Mouse (Mus musculus): ENCODE measurements around the gene Ice2.

DNA sequence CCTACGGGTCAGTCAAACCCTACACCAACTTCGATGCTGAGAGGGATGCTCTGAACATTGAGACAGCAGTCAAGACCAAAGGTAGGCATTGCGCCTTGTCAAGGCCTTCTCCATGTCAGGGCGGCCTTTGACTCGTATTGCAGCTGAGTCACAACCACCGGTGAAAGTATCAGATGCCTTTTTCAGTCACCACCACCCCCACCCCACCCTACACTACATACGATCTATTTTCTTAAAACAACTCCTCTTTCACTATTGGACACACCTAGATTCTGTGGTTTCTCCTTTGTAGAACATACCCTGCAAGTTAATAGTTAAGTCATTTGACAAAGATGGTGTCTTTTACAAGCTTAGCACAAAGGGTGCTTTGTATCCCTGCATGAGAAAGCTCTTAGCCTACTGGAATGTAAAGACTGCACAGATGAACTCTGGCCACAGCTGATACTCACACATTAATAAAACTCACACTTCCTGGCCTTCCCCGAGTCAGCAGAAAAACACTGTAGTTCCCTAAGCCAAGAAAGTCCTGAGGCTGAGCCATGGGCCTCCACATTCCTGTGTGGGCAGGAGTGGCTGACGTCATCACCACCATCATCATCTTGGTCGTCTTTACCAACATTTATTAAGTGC lies 69.7 kb downstream of the Ice2 start:
- no peak for TF ChIP-seq GATA1 (IDR thresholded peaks at IDR 0.05; ENCODE audit: borderline replicate concordance, low read length)
- no peak for TF ChIP-seq CTCF (IDR thresholded peaks at IDR 0.05; ENCODE audit: low read depth, low read length)
- no peak for TF ChIP-seq TAL1 (conservative IDR thresholded peaks at IDR 0.05; ENCODE audit: low read depth, low read length)
- TF ChIP-seq GATA2 (IDR thresholded peaks at IDR 0.05; ENCODE audit: borderline replicate concordance, low read depth, low read length): no peak
- TF ChIP-seq POLR2AphosphoS5 (IDR thresholded peaks at IDR 0.05; ENCODE audit: insufficient replicate concordance, low read depth, low read length): no peak
